Mouse (Mus musculus): ENCODE measurements around the gene Pcsk6.

The Pcsk6 gene

GRCm38 (mm10) chr7:65992329-65992728, 130.8 kb downstream of the Pcsk6 start:
- no peak for DNase-seq (ENCODE audit: inconsistent ontology term)

GRCm38 (mm10) chr7:65993410-65993809, 131.9 kb downstream of the Pcsk6 start:
- no peak for DNase-seq (ENCODE audit: inconsistent ontology term)

- no peak for DNase-seq (ENCODE audit: inconsistent ontology term)
Observed at GRCm38 (mm10) chr7:66001035-66001754, 139.7 kb downstream of the Pcsk6 start.

DNA sequence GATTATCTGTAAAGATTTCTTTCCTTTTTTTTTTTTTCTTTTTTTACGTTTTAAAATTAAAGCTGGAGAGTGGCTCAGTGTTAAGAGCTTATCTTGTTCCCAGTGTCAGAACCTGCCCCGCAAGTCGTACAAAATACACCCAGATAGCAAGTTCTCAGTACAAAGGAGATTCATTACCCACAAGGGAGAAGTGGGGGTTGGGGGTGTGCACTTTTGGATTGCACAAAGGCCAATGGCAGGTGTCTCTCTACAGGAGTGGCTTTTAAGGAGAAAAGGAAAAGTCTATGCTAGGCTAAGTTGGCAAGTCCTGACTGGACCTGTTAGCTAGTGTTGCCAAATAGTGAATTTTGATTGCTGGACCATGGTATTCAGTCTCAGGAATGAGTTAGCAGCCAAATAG, 140.3 kb downstream of the Pcsk6 start:
- no peak for DNase-seq (ENCODE audit: inconsistent ontology term)

DNA sequence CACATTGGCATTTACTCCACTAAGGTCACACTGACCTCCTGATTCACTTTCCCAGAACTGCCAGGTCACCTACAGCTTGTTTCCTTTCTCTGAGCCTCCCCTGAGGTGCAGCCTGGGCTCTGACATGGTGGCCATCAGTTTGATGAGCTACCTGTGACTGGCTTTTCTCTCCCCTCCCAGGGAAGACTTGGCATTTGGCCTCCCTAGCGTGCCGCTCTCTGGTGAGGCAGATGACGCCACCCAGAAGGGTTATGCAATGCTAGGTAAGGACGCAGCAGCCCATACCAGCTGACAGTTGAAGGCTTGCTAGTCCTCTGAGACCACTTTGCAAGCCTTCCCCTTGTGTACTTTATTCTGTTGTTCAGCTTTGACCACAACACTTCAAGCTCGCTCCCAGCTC, 141.9 kb downstream of the Pcsk6 start:
- DNase-seq (ENCODE audit: inconsistent ontology term): no peak

DNA sequence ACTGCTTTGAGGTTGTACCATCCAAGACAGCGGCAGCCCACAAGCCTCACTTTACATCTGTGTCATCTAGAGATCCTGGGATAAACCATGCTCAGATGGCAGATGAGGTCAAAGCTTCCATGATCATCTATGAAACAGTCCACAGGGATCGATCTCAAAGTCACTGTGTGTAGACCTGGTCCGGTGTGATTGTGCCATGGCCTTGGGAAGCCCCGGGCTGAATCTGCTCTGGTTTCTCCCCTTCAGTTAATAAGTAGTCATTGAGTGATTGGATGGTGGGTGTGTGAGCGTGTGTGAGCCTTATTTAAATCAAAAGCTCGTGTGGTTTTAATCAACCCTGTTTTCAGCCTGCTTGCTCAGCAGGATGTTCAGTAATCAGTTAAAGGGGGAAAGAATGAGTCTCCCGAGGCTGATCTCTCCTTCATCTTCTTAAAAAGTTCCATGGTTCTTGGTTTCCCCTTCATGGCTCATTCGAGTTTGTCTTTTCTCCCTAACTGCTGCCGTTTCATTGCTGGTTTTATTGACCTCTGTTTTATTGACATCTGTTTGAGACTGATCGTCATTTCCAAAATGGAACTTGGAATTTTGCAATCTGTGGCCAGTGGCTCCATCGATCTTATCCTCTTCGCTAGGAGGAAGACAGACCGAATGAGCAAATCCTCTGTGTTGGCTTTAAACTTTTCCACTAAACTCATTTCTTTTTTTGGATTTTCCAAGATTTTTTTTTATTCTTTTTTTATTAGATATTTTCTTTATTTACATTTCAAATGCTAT, 142.5 kb downstream of the Pcsk6 start:
- DNase-seq (ENCODE audit: inconsistent ontology term): no peak

DNA sequence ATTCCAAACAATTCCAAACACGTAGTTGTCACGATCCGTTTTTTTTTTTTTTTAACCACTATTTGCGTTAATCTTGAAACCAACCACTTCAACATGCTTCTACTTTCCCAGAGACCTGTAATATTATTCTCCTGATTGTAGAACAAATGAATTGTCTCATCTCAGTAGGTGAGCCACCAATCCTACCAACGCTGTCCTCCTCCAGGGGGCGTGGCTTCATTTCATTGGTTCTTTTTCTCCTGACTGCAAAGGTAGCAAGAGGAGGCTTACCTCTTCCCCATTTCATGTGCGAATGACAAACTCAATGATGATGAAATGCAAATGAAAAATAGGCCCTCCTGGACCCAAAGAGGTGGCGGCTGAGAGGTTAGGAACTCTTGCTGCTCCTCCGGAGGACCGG, 143.5 kb downstream of the Pcsk6 start:
- no peak for DNase-seq (ENCODE audit: inconsistent ontology term)

DNA sequence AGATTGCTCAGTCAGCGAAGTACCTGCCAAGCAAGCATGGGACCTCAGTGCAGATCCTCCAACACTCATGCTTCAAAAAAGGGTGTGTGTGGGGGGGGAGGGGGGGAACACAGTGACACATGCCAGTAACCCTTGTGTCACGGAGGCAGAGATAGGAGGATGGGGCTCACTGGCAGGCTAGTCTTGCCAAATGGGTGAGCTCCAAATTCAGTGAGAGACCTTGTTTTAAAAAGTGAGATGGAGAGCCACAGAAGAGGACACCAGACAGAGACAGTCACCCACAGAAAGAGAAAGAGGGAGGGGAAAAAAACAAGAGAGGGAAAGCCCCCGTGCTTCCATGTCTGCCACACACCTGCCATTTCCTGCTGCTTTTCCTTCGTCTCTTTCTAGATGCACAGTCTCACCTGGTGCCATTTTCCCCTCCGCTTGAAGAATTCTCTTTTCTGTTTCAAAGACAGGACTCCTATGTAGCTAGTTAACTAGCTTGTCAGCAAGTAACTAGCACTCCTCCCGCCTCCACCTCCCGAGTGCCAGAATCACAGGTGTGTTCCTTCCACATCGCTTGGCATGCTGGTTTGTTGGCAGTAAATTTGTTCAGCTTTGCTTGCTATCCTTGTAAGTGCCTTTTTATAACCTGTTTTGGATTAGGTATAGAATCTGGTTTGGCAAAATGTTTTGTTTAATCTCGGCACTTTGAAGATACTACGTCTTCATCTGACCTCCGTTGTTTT, 146.8 kb downstream of the Pcsk6 start:
- no peak for DNase-seq (ENCODE audit: inconsistent ontology term)

DNA sequence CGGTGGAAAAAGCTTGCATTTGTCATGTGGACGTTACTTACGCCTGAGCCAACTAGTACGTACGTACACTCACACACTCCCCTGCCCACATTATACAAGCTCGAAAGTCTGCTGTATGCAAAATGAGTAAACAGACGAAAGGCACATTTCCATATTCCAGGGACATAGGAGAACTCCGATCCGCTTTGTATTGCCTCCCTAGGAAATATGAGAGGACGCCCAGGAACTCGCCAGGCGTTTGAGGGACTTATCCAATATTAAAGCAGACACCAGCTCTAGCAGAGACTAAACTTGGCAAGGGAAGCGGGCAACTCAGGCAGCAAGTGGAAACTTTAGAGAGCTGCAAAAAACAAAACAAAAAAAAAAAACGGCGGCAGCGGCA, 147.3 kb downstream of the Pcsk6 start:
- DNase-seq (ENCODE audit: inconsistent ontology term): no peak

DNA sequence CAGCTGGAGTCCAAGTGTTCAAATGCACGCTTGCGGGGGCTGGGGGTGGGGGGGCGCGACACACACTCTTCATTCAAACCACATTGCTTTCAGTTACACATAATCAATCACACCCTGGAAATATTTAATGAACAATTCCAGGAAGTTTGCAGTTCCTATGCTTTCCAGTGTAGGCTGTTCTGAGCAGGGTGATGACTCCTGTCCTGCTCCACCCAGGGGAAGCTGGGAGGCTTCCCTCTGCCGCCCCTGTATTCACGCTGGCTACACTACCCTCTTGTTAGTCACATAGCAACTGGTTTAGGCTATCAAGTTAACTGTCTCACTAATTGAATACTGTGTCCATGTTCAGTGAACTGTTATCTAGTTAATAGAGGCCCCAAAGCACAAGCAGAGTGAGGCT, 149.0 kb downstream of the Pcsk6 start:
- DNase-seq (ENCODE audit: inconsistent ontology term): peak; percentile 4

GRCm38 (mm10) chr7:66027747-66028146, 166.2 kb downstream of the Pcsk6 start:
- no peak for DNase-seq (ENCODE audit: inconsistent ontology term)

DNA sequence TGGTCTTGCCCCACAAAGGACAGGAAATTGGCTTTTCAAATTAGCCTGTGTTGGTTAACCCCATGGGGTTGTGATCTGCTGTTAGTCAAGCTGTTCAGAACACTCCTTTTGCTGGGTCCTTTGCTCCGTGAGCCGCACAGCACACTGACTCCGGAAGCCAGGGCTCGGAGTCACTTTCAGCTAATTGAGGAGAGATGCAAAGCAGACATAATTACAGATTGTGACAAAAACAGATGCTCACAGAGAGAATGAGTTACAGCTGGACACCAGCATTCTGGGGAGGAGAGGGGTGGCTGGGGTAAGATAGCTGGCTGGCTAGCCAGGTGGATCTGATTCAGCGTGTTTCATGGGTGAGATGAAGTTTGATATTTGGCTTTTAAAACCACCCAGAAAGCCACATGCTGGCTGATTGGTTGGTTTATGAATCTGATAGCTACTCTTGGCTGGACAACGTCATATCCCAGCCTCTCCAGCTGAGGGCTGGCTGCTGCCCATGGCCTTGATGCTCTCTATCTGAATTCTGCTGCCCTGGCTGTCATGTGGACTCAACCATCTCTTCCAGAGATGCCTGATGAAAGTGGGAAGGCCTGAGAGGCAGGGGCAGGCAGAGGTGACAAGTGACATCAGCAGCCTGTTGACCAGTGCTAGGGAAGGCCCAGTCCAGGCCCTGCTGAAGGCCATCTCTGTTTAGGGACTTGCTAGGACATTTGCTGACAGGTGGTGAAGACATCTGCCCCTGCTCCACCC, 167.4 kb downstream of the Pcsk6 start:
- DNase-seq (ENCODE audit: inconsistent ontology term): peak; percentile 35

DNA sequence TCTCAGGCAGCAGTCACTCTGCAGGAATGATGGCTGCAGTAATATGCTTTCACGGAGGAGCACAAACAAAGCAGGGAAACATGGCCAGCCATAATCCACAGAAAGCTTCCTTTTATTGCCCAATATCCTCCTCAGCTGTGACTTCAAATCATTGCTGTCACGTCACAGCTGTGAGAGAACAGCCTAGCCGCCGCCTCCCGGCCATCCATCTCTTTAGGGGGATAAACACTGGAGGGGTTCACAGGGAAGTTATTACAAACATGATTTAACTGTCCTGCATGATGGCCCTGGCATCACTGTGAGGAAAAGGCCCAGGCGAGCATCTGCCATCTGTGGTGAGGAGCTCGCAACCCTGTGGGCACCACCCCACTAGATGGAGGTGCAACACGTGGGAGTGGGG, 175.3 kb downstream of the Pcsk6 start:
- no peak for DNase-seq (ENCODE audit: inconsistent ontology term)

GRCm38 (mm10) chr7:66038261-66038660, 176.7 kb downstream of the Pcsk6 start:
- DNase-seq (ENCODE audit: inconsistent ontology term): no peak

GRCm38 (mm10) chr7:66038730-66039129, 177.2 kb downstream of the Pcsk6 start:
- peak; percentile 56 for DNase-seq (ENCODE audit: inconsistent ontology term)

DNA sequence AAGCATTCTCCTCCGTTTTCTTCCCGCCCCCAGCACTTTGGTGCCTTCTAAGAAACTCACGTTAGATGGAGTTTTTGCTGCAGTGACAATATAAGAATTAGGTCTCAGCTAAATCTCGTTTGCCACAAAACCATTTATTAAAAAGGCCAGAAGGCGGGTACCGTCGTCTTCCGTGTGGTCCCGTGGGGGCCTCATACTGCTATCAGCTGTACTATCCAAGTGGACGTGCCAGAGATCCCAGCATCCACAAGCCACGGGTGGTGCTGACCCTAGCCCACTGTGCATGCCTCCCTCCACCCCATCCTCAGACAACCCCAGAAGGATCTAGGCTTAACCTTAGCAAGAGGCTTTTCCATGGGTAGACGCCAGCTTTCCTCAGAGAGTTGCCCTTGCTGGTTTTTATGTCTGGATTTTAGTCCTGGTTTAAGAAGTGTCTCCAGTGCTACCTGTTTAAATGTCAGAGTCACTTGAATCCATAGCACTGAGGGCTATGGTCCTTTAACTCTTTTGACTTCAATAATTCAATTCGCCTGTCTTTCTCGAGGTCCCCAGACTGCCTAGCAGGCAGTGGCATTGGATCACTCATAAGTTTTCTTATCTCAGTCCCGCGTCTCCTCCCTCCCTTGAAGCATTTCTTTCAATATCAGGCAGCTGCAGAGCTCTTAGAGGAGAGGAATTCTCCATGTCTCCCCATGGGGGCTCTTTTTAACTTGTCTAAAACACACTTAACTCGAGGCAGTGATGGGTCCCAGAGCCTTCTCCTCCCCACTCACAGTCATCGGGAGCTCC, 178.7 kb downstream of the Pcsk6 start:
- DNase-seq (ENCODE audit: inconsistent ontology term): no peak

DNA sequence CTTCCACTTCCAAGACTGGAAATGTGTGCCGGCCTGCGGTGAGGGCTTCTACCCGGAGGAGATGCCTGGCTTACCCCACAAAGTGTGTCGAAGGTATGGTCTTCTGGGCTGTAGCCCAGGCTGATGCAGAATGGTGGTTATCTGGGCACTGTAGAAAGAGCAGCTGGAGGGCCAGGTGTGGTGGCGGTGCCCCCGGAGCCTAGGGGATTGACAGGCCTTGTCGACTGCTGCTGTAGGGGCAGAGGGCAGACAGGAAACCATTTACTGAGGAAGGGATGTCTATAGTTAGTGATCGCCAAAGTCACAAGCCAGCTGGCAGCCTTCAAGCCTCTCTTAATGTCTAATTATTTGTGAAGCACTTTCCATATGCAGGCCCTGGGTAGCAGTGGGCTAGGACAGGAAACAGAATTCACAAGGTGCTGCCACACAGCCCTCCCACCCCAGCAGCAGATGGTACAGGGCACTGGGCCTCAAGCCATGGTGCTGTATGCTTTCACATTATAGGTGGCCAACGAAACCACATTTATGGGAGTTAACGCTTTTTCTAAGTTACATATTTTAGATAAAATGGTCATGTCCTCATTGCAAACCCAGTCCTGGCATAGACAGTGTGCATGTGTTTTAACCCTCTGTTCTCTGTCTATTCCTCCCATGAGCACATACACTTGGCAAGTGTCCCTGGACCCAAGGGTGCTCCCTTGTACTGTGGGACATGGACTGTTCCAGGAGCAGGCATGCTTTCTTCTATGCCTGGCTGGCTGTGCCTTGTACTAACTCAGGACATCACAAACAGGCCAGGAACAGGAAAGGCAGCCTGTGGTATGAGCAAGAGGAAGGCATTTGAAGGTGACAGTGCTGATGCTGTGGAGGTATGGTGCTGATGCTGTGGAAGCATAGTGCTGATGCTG, 182.3 kb downstream of the Pcsk6 start, which contains the start of gene Gm45213:
TSS of gene Gm45213 (plus strand) at position 51 of the 908 bp plus-strand sequence.
- no peak for DNase-seq (ENCODE audit: inconsistent ontology term)

GRCm38 (mm10) chr7:66044617-66045016, 183.1 kb downstream of the Pcsk6 start:
- no peak for DNase-seq (ENCODE audit: inconsistent ontology term)

GRCm38 (mm10) chr7:66046921-66047918, 185.7 kb downstream of the Pcsk6 start:
- DNase-seq (ENCODE audit: inconsistent ontology term): no peak

Data from Muller cell, postnatal 12 days (primary cell).